Comparison of ENCODE assay signal across 8 mouse cellular contexts in the genomic region with DNA sequence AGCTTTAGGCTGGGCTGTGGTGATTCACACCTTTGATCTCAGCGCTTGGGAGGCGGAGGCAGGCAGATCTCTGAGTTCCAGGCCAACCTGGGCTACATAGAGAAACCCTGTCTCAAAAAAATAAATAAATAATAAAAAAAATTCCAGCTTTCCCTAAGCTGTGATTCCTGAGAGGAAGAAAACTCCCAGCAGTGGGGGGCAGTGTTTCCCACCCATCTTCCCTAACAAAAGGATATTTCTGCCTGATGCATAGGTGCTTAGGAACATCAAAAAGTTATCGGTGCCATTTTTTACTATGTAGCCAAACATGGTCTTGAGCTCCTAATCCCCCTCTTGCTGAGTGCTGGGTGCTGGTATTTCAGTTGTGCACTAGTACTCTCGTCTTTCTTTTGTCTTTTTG. TPM values are rescaled to one million over a fixed set of nuclear protein-coding genes. Genes with fewer than 3 reads are reported as not detected.
DNase-seq lines count a peak whose midpoint lies in the region; ATAC-seq and TF ChIP-seq lines count a peak whose summit lies in the region.

No protein-coding gene starts in this region.

- peak; percentile 42 for TF ChIP-seq CTCF in kidney, postnatal 0 days (IDR thresholded peaks at IDR 0.05; ENCODE audit: low read depth)
- TF ChIP-seq CTCF in midbrain, postnatal 0 days (IDR thresholded peaks at IDR 0.05), result peak; percentile 17; the same call in 1 of the 2 replicates

- no peak overlapping the region for H3K27ac ChIP-seq in intestine, embryonic 15.5 days
- no peak overlapping the region for H3K27ac ChIP-seq in intestine, embryonic 16.5 days (ENCODE audit: low read length)
- H3K27ac ChIP-seq in embryonic facial prominence, embryonic 15.5 days (replicated peaks), result no peak overlapping the region
- H3K27ac ChIP-seq in kidney, postnatal 0 days, result 0 out of 2 replicates have a peak overlapping the region, but pooled peaks have one; percentile 98
- no peak overlapping the region for H3K27ac ChIP-seq in midbrain, postnatal 0 days (ENCODE audit: low read depth, low read length)

- 91% methylated on average over 4 of the region's 4 CpGs for WGBS in intestine, embryonic 15.5 days
- WGBS in intestine, embryonic 16.5 days, result 91% methylated on average over 4 of the region's 4 CpGs
- 94% methylated on average over 4 of the region's 4 CpGs for WGBS in embryonic facial prominence, embryonic 15.5 days
- 89% methylated on average over 4 of the region's 4 CpGs for WGBS in kidney, postnatal 0 days
- 88% methylated on average over 4 of the region's 4 CpGs for WGBS in midbrain, postnatal 0 days

- peak overlapping the region; percentile 80 for H3K4me2 ChIP-seq in intestine, embryonic 15.5 days (replicated peaks)
- H3K4me2 ChIP-seq in intestine, embryonic 16.5 days (ENCODE audit: low read depth, low read length), result no peak overlapping the region
- H3K4me2 ChIP-seq in embryonic facial prominence, embryonic 15.5 days (replicated peaks), result 0 out of 2 replicates have a peak overlapping the region, but pooled peaks have one; percentile 84
- peak overlapping the region; percentile 94; the same call in 1 of the 2 replicates for H3K4me2 ChIP-seq in kidney, postnatal 0 days (ENCODE audit: low read length)
- H3K4me2 ChIP-seq in midbrain, postnatal 0 days (ENCODE audit: low read depth, low read length, poor library complexity, severe bottlenecking), result peak overlapping the region; percentile 89; the same call in 1 of the 2 replicates

- no peaks in the 10 kb centered on the region for H3K27me3 ChIP-seq in intestine, embryonic 15.5 days (replicated peaks)
- no peaks in the 10 kb centered on the region for H3K27me3 ChIP-seq in intestine, embryonic 16.5 days (replicated peaks; ENCODE audit: control insufficient read depth, insufficient read depth, low read length)
- no peaks in the 10 kb centered on the region for H3K27me3 ChIP-seq in embryonic facial prominence, embryonic 15.5 days
- H3K27me3 ChIP-seq in kidney, postnatal 0 days (ENCODE audit: insufficient read depth, low read length), result no peaks in the 10 kb centered on the region
- H3K27me3 ChIP-seq in midbrain, postnatal 0 days (ENCODE audit: insufficient read depth, low read length), result no peaks in the 10 kb centered on the region

- DNase-seq in kidney, postnatal 0 days (ENCODE audit: low spot score), result peak; percentile 22
- no peak for DNase-seq in midbrain, postnatal 0 days (ENCODE audit: low spot score)
- DNase-seq in thymus, postnatal 10 days (ENCODE audit: low spot score in 2 of 2), result no peak
- DNase-seq in gastrocnemius, postnatal 25 days, result no peak
- no peak for DNase-seq in adrenal gland, adult 18-20 months (ENCODE audit: low spot score in 2 of 2)

- no peaks in the 10 kb centered on the region; the same call in 1 of the 2 replicates for H3K36me3 ChIP-seq in intestine, embryonic 15.5 days
- H3K36me3 ChIP-seq in intestine, embryonic 16.5 days (ENCODE audit: control insufficient read depth, insufficient read depth, low read length), result peaks cover 3% of the 10 kb centered on the region; the same call in 1 of the 2 replicates
- H3K36me3 ChIP-seq in embryonic facial prominence, embryonic 15.5 days, result peaks cover 8% of the 10 kb centered on the region; the same call in 1 of the 2 replicates
- 0 out of 2 replicates have a peak, but pooled peaks cover 3% of the 10 kb centered on the region for H3K36me3 ChIP-seq in kidney, postnatal 0 days (ENCODE audit: insufficient read depth, low read length)
- H3K36me3 ChIP-seq in midbrain, postnatal 0 days (ENCODE audit: insufficient read depth, low read length), result no peaks in the 10 kb centered on the region

- no peak overlapping the region for H3K4me3 ChIP-seq in intestine, embryonic 15.5 days (replicated peaks)
- H3K4me3 ChIP-seq in intestine, embryonic 16.5 days (ENCODE audit: low read length), result no peak overlapping the region
- H3K4me3 ChIP-seq in embryonic facial prominence, embryonic 15.5 days (replicated peaks), result peak overlapping the region; percentile 93; the same call in 1 of the 2 replicates
- no peak overlapping the region for H3K4me3 ChIP-seq in kidney, postnatal 0 days (replicated peaks; ENCODE audit: low read depth, low read length)
- no peak overlapping the region for H3K4me3 ChIP-seq in midbrain, postnatal 0 days (ENCODE audit: low read depth, low read length)

- H3K9ac ChIP-seq in intestine, embryonic 15.5 days, result no peak overlapping the region
- no peak overlapping the region for H3K9ac ChIP-seq in intestine, embryonic 16.5 days (ENCODE audit: low read depth, low read length)
- no peak overlapping the region for H3K9ac ChIP-seq in embryonic facial prominence, embryonic 15.5 days
- H3K9ac ChIP-seq in kidney, postnatal 0 days (ENCODE audit: low read depth, low read length), result no peak overlapping the region
- no peak overlapping the region for H3K9ac ChIP-seq in midbrain, postnatal 0 days (replicated peaks; ENCODE audit: low read length, poor library complexity, severe bottlenecking)

- 0 out of 2 replicates have a peak, but pooled peaks cover 3% of the 10 kb centered on the region for H3K9me3 ChIP-seq in intestine, embryonic 15.5 days
- no peaks in the 10 kb centered on the region for H3K9me3 ChIP-seq in intestine, embryonic 16.5 days (ENCODE audit: control insufficient read depth, low read length)
- H3K9me3 ChIP-seq in embryonic facial prominence, embryonic 15.5 days (replicated peaks), result no peaks in the 10 kb centered on the region
- H3K9me3 ChIP-seq in kidney, postnatal 0 days (replicated peaks; ENCODE audit: low read length), result no peaks in the 10 kb centered on the region
- no peaks in the 10 kb centered on the region for H3K9me3 ChIP-seq in midbrain, postnatal 0 days (ENCODE audit: low read length)

- no peak for ATAC-seq in intestine, embryonic 15.5 days
- no peak for ATAC-seq in intestine, embryonic 16.5 days
- ATAC-seq in embryonic facial prominence, embryonic 15.5 days (ENCODE audit: insufficient number of reproducible peaks, low FRiP score, low TSS enrichment, low read depth), result no peak
- no peak for ATAC-seq in kidney, postnatal 0 days (replicated peaks; ENCODE audit: low FRiP score, low read depth)
- no peak for ATAC-seq in midbrain, postnatal 0 days (ENCODE audit: low FRiP score)

- H3K4me1 ChIP-seq in intestine, embryonic 15.5 days (replicated peaks), result no peaks in the 10 kb centered on the region; the same call in 1 of the 2 replicates
- peaks cover 8% of the 10 kb centered on the region for H3K4me1 ChIP-seq in intestine, embryonic 16.5 days (ENCODE audit: control insufficient read depth, insufficient read depth, low read length)
- H3K4me1 ChIP-seq in embryonic facial prominence, embryonic 15.5 days, result peaks cover 11% of the 10 kb centered on the region
- H3K4me1 ChIP-seq in kidney, postnatal 0 days (replicated peaks; ENCODE audit: insufficient read depth, low read length), result no peaks in the 10 kb centered on the region
- H3K4me1 ChIP-seq in midbrain, postnatal 0 days (ENCODE audit: insufficient read depth, low read length), result peaks cover 4% of the 10 kb centered on the region; the same call in 1 of the 2 replicates

RNA-seq across cellular contexts. Expression of gene Tfcp2, which starts 1.5 kb away (rescaled TPM):
- 15.5 and 16.2 TPM in 2 replicates for polyA plus RNA-seq in intestine, embryonic 15.5 days (2015; fragmentation: Nextera tagmentation; extraction: Ambion mirVana)
- 13.5 and 13.8 TPM in 2 replicates for polyA plus RNA-seq in intestine, embryonic 16.5 days (2015; fragmentation: Nextera tagmentation; extraction: Ambion mirVana)
- 23.0 and 26.6 TPM in 2 replicates for polyA plus RNA-seq in embryonic facial prominence, embryonic 15.5 days (2015; fragmentation: Nextera tagmentation; extraction: Ambion mirVana)
- polyA plus RNA-seq in kidney, postnatal 0 days (2015; fragmentation: Nextera tagmentation; extraction: Ambion mirVana), result 28.6 and 29.1 TPM in 2 replicates
- total RNA-seq in midbrain, postnatal 0 days (2014; rRNA removed), result 30.4 and 33.6 TPM in 2 replicates
- polyA plus RNA-seq in midbrain, postnatal 0 days (2015; fragmentation: Nextera tagmentation; extraction: Ambion mirVana), result 33.0 and 36.7 TPM in 2 replicates
- 10 to 100 TPM in 1 of 2 experiments, 1 to 10 TPM in 1; 9.3 to 11.1 TPM for total RNA-seq in gastrocnemius, postnatal 25 days (2021)
- 10 to 100 TPM; 16.6 to 17.6 TPM for total RNA-seq in adrenal gland, adult 18-20 months (2021)

RNA-seq across cellular contexts. Expression of gene Pou6f1, which starts 49.5 kb away (rescaled TPM):
- 4.0 and 4.4 TPM in 2 replicates for polyA plus RNA-seq in intestine, embryonic 15.5 days (2015; fragmentation: Nextera tagmentation; extraction: Ambion mirVana)
- 3.1 and 3.2 TPM in 2 replicates for polyA plus RNA-seq in intestine, embryonic 16.5 days (2015; fragmentation: Nextera tagmentation; extraction: Ambion mirVana)
- 12.3 and 13.8 TPM in 2 replicates for polyA plus RNA-seq in embryonic facial prominence, embryonic 15.5 days (2015; fragmentation: Nextera tagmentation; extraction: Ambion mirVana)
- polyA plus RNA-seq in kidney, postnatal 0 days (2015; fragmentation: Nextera tagmentation; extraction: Ambion mirVana), result 9.5 and 9.7 TPM in 2 replicates
- 78.4 and 111 TPM in 2 replicates for total RNA-seq in midbrain, postnatal 0 days (2014; rRNA removed)
- 26.7 and 30.6 TPM in 2 replicates for polyA plus RNA-seq in midbrain, postnatal 0 days (2015; fragmentation: Nextera tagmentation; extraction: Ambion mirVana)
- total RNA-seq in gastrocnemius, postnatal 25 days (2021), result 10 to 100 TPM; 12.3 to 12.5 TPM
- 10 to 100 TPM; 13.1 to 16.4 TPM for total RNA-seq in adrenal gland, adult 18-20 months (2021)

RNA-seq across cellular contexts. Expression of gene Csrnp2, which starts 55.0 kb away (rescaled TPM):
- polyA plus RNA-seq in intestine, embryonic 15.5 days (2015; fragmentation: Nextera tagmentation; extraction: Ambion mirVana), result 7.7 and 8.7 TPM in 2 replicates
- 5.8 and 5.9 TPM in 2 replicates for polyA plus RNA-seq in intestine, embryonic 16.5 days (2015; fragmentation: Nextera tagmentation; extraction: Ambion mirVana)
- polyA plus RNA-seq in embryonic facial prominence, embryonic 15.5 days (2015; fragmentation: Nextera tagmentation; extraction: Ambion mirVana), result 17.4 and 18.8 TPM in 2 replicates
- 10.4 and 10.9 TPM in 2 replicates for polyA plus RNA-seq in kidney, postnatal 0 days (2015; fragmentation: Nextera tagmentation; extraction: Ambion mirVana)
- 61.5 and 66.3 TPM in 2 replicates for total RNA-seq in midbrain, postnatal 0 days (2014; rRNA removed)
- polyA plus RNA-seq in midbrain, postnatal 0 days (2015; fragmentation: Nextera tagmentation; extraction: Ambion mirVana), result 35.8 and 37.0 TPM in 2 replicates
- 1 to 10 TPM; 2.1 to 2.6 TPM for total RNA-seq in gastrocnemius, postnatal 25 days (2021)
- total RNA-seq in adrenal gland, adult 18-20 months (2021), result 1 to 10 TPM; 5.3 to 5.5 TPM
